Mouse (Mus musculus) G1E (cell line): Measurements from ENCODE around the gene D17Wsu92e. TPM values are rescaled to one million over a fixed set of nuclear protein-coding genes. Genes with fewer than 3 reads are reported as not detected.

ENCODE experiments used
- ATAC-seq: 2 replicates; pipeline ENCODE4 v1.8.0; 2016; ENCODE audit warnings: mild to moderate bottlenecking; ENCODE audit not compliant: insufficient number of reproducible peaks, poor library complexity, low FRiP score, severe bottlenecking; ENCODE audit errors: extremely low read depth
- DNase-seq: peaks from one replicate; pipeline ENCODE4 v3.0.0; 2012; ENCODE audit warnings: low spot score
- H3K27me3 ChIP-seq: 2 replicates; pipeline ENCODE4 v1.6.1; 2012; ENCODE audit warnings: mild to moderate bottlenecking, low read length, inconsistent platforms; ENCODE audit not compliant: insufficient read depth
- H3K36me3 ChIP-seq: replicated peaks from 2 replicates; pipeline ENCODE3; 2012; ENCODE audit warnings: mild to moderate bottlenecking, inconsistent platforms
- H3K4me1 ChIP-seq: 2 replicates; pipeline ENCODE4 v1.6.1; 2012; ENCODE audit warnings: low read depth, low read length, inconsistent platforms, mixed read lengths; ENCODE audit not compliant: insufficient read depth
- H3K4me3 ChIP-seq: 2 replicates; pipeline ENCODE4 v1.5.1; 2012; ENCODE audit warnings: low read depth, mild to moderate bottlenecking, inconsistent platforms, low read length, moderate library complexity, mixed read lengths
- H3K9me3 ChIP-seq: replicated peaks from 2 replicates; pipeline ENCODE4 v1.6.1; 2012; ENCODE audit warnings: inconsistent platforms
- CTCF ChIP-seq: IDR thresholded peaks from 2 replicates; pipeline ENCODE4 v1.5.1; 2012; ENCODE audit warnings: low read depth, low read length, inconsistent platforms, mixed read lengths
- GATA1 ChIP-seq: IDR thresholded peaks from 2 replicates; pipeline ENCODE4 v1.6.1; 2012; ENCODE audit warnings: borderline replicate concordance, low read length, inconsistent platforms, mixed read lengths
- GATA2 ChIP-seq: IDR thresholded peaks from 2 replicates; pipeline ENCODE4 v1.6.1; 2012; ENCODE audit warnings: low read depth, low read length, inconsistent platforms, borderline replicate concordance
- POLR2AphosphoS5 ChIP-seq: IDR thresholded peaks from 2 replicates; pipeline ENCODE4 v1.6.1; 2012; ENCODE audit warnings: low read depth, low read length, inconsistent platforms; ENCODE audit not compliant: insufficient replicate concordance
- TAL1 ChIP-seq: conservative IDR thresholded peaks from 2 replicates; pipeline ENCODE4 v1.6.1; 2012; ENCODE audit warnings: low read depth, low read length, inconsistent platforms, mixed read lengths
- polyA plus RNA-seq: library from polyadenylated mRNA; stranded (reverse); fragments of >175 nt; gene quantifications from 2 replicates; pipeline ENCODE4 v1.2.3, GENCODE M21; 2012
- total RNA-seq, 2 experiments: library from RNA; stranded (forward) in 1 of 2; stranded (reverse) in 1 of 2; fragments of 200-1000 nt in 1 of 2; fragments of >200 nt in 1 of 2; fragmentation: Nextera tagmentation in 1 of 2; gene quantifications; 2 replicates each; pipeline ENCODE4 v1.2.3; 2014 to 2017

Gene D17Wsu92e
- total and polyA plus RNA-seq, 3 experiments: 60.2 to 84.4 (median 65.3) TPM

- no peak for ATAC-seq
- no peak for DNase-seq
- TF ChIP-seq POLR2AphosphoS5: no peak
- Histone ChIP-seq H3K9me3 (no peaks in the 10 kb centered on the region), H3K4me1 (peaks cover 22% of the 10 kb centered on the region), H3K4me3 (no peak overlapping the region), H3K36me3 (peaks cover 95% of the 10 kb centered on the region), H3K27me3 (no peaks in the 10 kb centered on the region)
These were observed 41.6 kb downstream of the D17Wsu92e start for GRCm38 (mm10) chr17:27778671-27779355.

- H3K36me3 ChIP-seq: peaks cover 96% of the 10 kb centered on the region
These were observed 42.6 kb downstream of the D17Wsu92e start for GRCm38 (mm10) chr17:27777823-27778222.

GRCm38 (mm10) chr17:27774198-27774597 lies 46.2 kb downstream of the D17Wsu92e start:
- peaks cover 20% of the 10 kb centered on the region for H3K4me1 ChIP-seq
- no peak overlapping the region for H3K4me3 ChIP-seq
- H3K9me3 ChIP-seq: peaks cover 9% of the 10 kb centered on the region
- H3K27me3 ChIP-seq: no peaks in the 10 kb centered on the region
- ATAC-seq (no peak), DNase-seq (no peak)
- peaks cover 96% of the 10 kb centered on the region for H3K36me3 ChIP-seq
- TF ChIP-seq GATA2 (no peak), GATA1 (no peak), CTCF (no peak), POLR2AphosphoS5 (no peak), TAL1 (no peak)

More at GRCm38 (mm10) chr17:27777823-27778222, 42.6 kb downstream of the D17Wsu92e start:
- TF ChIP-seq CTCF (no peak), TAL1 (no peak), POLR2AphosphoS5 (no peak), GATA2 (no peak), GATA1 (no peak)
- H3K27me3 ChIP-seq: no peaks in the 10 kb centered on the region
- no peaks in the 10 kb centered on the region for H3K9me3 ChIP-seq
- no peak overlapping the region for H3K4me3 ChIP-seq
- peak; percentile 40 for ATAC-seq
- DNase-seq: no peak
- H3K4me1 ChIP-seq: peaks cover 22% of the 10 kb centered on the region

DNA sequence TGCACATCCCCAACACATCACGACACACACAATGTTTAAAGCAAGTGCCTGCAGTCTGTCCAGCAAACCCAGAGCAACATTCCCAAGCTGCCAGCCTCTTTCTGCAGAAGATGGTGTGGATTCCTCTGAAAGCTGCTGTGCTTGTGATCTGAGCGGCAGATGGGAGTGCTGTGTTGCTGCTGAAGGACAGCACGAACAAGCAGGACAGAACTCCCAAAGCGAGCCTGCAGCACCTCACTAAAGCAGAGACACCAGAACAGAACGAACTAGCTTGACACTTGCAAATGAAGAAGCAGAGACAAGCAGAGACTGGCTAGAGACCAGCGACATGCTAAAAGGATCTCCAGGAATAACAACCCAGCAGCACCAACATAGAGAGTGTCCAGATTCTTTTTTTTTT lies 48.8 kb downstream of the D17Wsu92e start:
- ATAC-seq (no peak), DNase-seq (no peak)
- TF ChIP-seq GATA1 (no peak), GATA2 (no peak), TAL1 (no peak), POLR2AphosphoS5 (no peak), CTCF (no peak)
- Histone ChIP-seq H3K9me3 (peaks cover 11% of the 10 kb centered on the region), H3K36me3 (peaks cover 97% of the 10 kb centered on the region), H3K27me3 (no peaks in the 10 kb centered on the region), H3K4me1 (peaks cover 10% of the 10 kb centered on the region), H3K4me3 (no peak overlapping the region)

- ATAC-seq (no peak), DNase-seq (no peak)
- TF ChIP-seq TAL1 (no peak), CTCF (peak; percentile 53; the same call in 1 of the 2 replicates)
- Histone ChIP-seq H3K9me3 (peaks cover 24% of the 10 kb centered on the region), H3K36me3 (peaks cover 97% of the 10 kb centered on the region), H3K4me1 (peaks cover 10% of the 10 kb centered on the region), H3K27me3 (no peaks in the 10 kb centered on the region), H3K4me3 (no peak overlapping the region)
These were observed 51.5 kb downstream of the D17Wsu92e start for GRCm38 (mm10) chr17:27768817-27769542.

DNA sequence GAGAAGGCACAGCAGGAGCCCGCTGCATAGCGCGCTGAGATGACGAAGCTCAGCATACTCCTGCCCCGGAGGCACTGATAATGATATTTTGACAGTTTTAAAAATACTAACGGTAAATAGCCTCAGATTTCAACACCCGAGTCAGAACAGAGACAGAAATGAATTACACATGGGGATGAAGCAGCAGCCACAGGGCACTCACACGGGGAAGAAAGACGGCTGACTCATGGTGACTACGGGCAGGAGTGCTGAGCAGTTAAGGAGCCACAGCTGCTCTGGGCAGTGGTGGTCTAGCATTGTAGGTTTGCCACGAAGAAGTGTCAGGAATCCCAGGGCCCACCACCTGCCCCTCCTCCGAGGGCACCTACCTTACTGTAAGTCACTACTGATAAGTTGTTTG lies 52.9 kb downstream of the D17Wsu92e start:
- DNase-seq (no peak), ATAC-seq (no peak)
- H3K36me3 ChIP-seq: peaks cover 97% of the 10 kb centered on the region
- TF ChIP-seq GATA2 (no peak), CTCF (no peak), GATA1 (no peak), TAL1 (no peak), POLR2AphosphoS5 (no peak)
- peaks cover 24% of the 10 kb centered on the region for H3K9me3 ChIP-seq
- no peaks in the 10 kb centered on the region for H3K27me3 ChIP-seq
- H3K4me1 ChIP-seq: peaks cover 10% of the 10 kb centered on the region
- H3K4me3 ChIP-seq: no peak overlapping the region
